In the genomic region with DNA sequence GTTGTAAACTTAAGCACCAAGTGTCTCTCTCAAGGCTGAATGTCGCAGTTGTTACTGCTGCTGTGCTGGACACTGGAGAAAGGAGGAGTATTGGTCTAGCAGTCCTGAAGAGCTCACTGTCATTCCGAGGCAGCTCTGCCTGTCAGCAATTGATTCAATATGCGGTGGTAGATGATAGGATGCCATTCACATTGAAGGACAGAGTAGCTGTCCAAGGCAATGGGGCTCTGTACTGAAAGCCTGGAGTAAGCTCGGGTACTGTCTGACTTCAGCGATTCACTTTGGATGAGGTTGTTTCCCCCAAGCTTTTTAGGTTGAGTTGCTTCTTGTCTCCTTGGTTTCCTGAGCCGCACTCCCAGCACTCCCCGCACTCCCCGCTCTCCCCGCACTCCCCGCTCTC, we compare ENCODE assay signal across 8 mouse cellular contexts. TPM values are rescaled to one million over a fixed set of nuclear protein-coding genes. Genes with fewer than 3 reads are reported as not detected.
DNase-seq lines count a peak whose midpoint lies in the region; ATAC-seq and TF ChIP-seq lines count a peak whose summit lies in the region.

No protein-coding gene starts in this region.

- no peak for TF ChIP-seq EP300 in heart, postnatal 0 days (IDR thresholded peaks at IDR 0.05; ENCODE audit: low read depth)

- peak overlapping the region; percentile 41 for H3K4me3 ChIP-seq in heart, postnatal 0 days (ENCODE audit: low read depth, low read length)
- peak overlapping the region; percentile 16 for H3K4me3 ChIP-seq in hindbrain, embryonic 11.5 days (ENCODE audit: low read depth, low read length)
- H3K4me3 ChIP-seq in midbrain, embryonic 13.5 days (replicated peaks) = peak overlapping the region; percentile 20; the same call in 1 of the 2 replicates

- peaks cover 73% of the 10 kb centered on the region for H3K4me1 ChIP-seq in heart, postnatal 0 days (ENCODE audit: control insufficient read depth, insufficient read depth)
- peaks cover 9% of the 10 kb centered on the region for H3K4me1 ChIP-seq in hindbrain, embryonic 11.5 days (replicated peaks; ENCODE audit: control insufficient read depth, insufficient read depth, low read length)
- peaks cover 97% of the 10 kb centered on the region for H3K4me1 ChIP-seq in midbrain, embryonic 13.5 days (replicated peaks)

- 5% methylated on average over 10 of the region's 10 CpGs for WGBS in heart, postnatal 0 days
- WGBS in hindbrain, embryonic 11.5 days = 0% methylated on average over 8 of the region's 10 CpGs
- WGBS in midbrain, embryonic 13.5 days = 0% methylated on average over 10 of the region's 10 CpGs

- H3K27me3 ChIP-seq in heart, postnatal 0 days (ENCODE audit: control insufficient read depth, insufficient read depth, low read length) = no peaks in the 10 kb centered on the region
- no peaks in the 10 kb centered on the region for H3K27me3 ChIP-seq in hindbrain, embryonic 11.5 days (ENCODE audit: control insufficient read depth, insufficient read depth, low read length)
- no peaks in the 10 kb centered on the region for H3K27me3 ChIP-seq in midbrain, embryonic 13.5 days

- H3K9me3 ChIP-seq in heart, postnatal 0 days (replicated peaks; ENCODE audit: control insufficient read depth, low read length) = no peaks in the 10 kb centered on the region
- no peaks in the 10 kb centered on the region for H3K9me3 ChIP-seq in hindbrain, embryonic 11.5 days (ENCODE audit: control insufficient read depth, low read length)
- no peaks in the 10 kb centered on the region for H3K9me3 ChIP-seq in midbrain, embryonic 13.5 days

- DNase-seq in heart, postnatal 0 days (ENCODE audit: low spot score) = no peak
- no peak for DNase-seq in heart, adult 9 months (ENCODE audit: low spot score in 2 of 2)
- DNase-seq in ZHBTc4 (ENCODE audit: low read depth, low spot score) = peak; percentile 59
- peak; percentile 26 for DNase-seq in hindbrain, embryonic 11.5 days (ENCODE audit: low spot score)
- DNase-seq in urinary bladder, postnatal 14 days (ENCODE audit: low spot score) = no peak
- no peak for DNase-seq in cerebellum, postnatal 10 days
- DNase-seq in ovary, adult 18-20 months (ENCODE audit: low spot score) = no peak

- no peak for ATAC-seq in heart, postnatal 0 days (ENCODE audit: insufficient read depth, low read depth)
- no peak for ATAC-seq in hindbrain, embryonic 11.5 days (ENCODE audit: low FRiP score)
- no peak for ATAC-seq in midbrain, embryonic 13.5 days

- H3K9ac ChIP-seq in heart, postnatal 0 days (replicated peaks; ENCODE audit: low read depth, low read length) = peak overlapping the region; percentile 34; the same call in 1 of the 2 replicates
- H3K9ac ChIP-seq in hindbrain, embryonic 11.5 days (ENCODE audit: low read depth, low read length) = no peak overlapping the region
- H3K9ac ChIP-seq in midbrain, embryonic 13.5 days (replicated peaks) = peak overlapping the region; percentile 14; the same call in 1 of the 2 replicates

- peaks cover 12% of the 10 kb centered on the region; the same call in 1 of the 2 replicates for H3K36me3 ChIP-seq in heart, postnatal 0 days (replicated peaks; ENCODE audit: control insufficient read depth, insufficient read depth, low read length)
- H3K36me3 ChIP-seq in hindbrain, embryonic 11.5 days (ENCODE audit: control insufficient read depth, insufficient read depth, low read length) = no peaks in the 10 kb centered on the region
- H3K36me3 ChIP-seq in midbrain, embryonic 13.5 days = peaks cover 12% of the 10 kb centered on the region; the same call in 1 of the 2 replicates

- 0 out of 2 replicates have a peak overlapping the region, but pooled peaks have one; percentile 58 for H3K27ac ChIP-seq in heart, postnatal 0 days (ENCODE audit: low read depth)
- H3K27ac ChIP-seq in hindbrain, embryonic 11.5 days (ENCODE audit: low read depth, low read length) = no peak overlapping the region
- no peak overlapping the region for H3K27ac ChIP-seq in midbrain, embryonic 13.5 days

- TF ChIP-seq CTCF in heart, postnatal 0 days (IDR thresholded peaks at IDR 0.05; ENCODE audit: low read depth) = no peak

- H3K4me2 ChIP-seq in heart, postnatal 0 days (ENCODE audit: low read depth, low read length) = peak overlapping the region; percentile 69
- peak overlapping the region; percentile 33 for H3K4me2 ChIP-seq in hindbrain, embryonic 11.5 days (replicated peaks; ENCODE audit: low read depth, low read length)
- peak overlapping the region; percentile 49 for H3K4me2 ChIP-seq in midbrain, embryonic 13.5 days (replicated peaks)

RNA-seq across cellular contexts. Expression of a gene that starts 34.9 kb away (rescaled TPM):
- total RNA-seq in heart, postnatal 0 days (2014; rRNA removed; ENCODE audit: low replicate concordance) = 106 and 129 TPM in 2 replicates
- polyA plus RNA-seq in heart, postnatal 0 days (2015; fragmentation: Nextera tagmentation; extraction: Ambion mirVana) = 17.0 and 17.4 TPM in 2 replicates
- polyA plus RNA-seq in hindbrain, embryonic 11.5 days (2014; fragmentation: Nextera tagmentation; extraction: Ambion mirVana) = 42.3 and 68.2 TPM in 2 replicates
- 49.0 and 58.2 TPM in 2 replicates for polyA plus RNA-seq in midbrain, embryonic 13.5 days (2015; fragmentation: Nextera tagmentation; extraction: Ambion mirVana)

Comparison
In these comparisons a context has a peak if more than half of its experiments do, and no peak if none do; other contexts are left out.
1. DNase-seq: peak in ZHBTc4 (single experiment) and hindbrain, embryonic 11.5 days (single experiment); none in heart, postnatal 0 days (single experiment), heart, adult 9 months (0 of 2), urinary bladder, postnatal 14 days (single experiment), cerebellum, postnatal 10 days (0 of 2) and ovary, adult 18-20 months (single experiment).
2. Peak in every context shown above with its lines, with median percentiles within 50 percentile points of each other: H3K4me2 ChIP-seq and H3K4me3 ChIP-seq.